Mouse (Mus musculus) MEL (cell line): Measurements from ENCODE around the gene Diaph3.

Source experiments
- CTCF ChIP-seq, 3 experiments: IDR thresholded peaks in 2 of 3; conservative IDR thresholded peaks in 1 of 3; 2 replicates each; pipeline ENCODE4 v1.5.1; 2011 to 2012; ENCODE audit warnings: low read length in 3 of 3, low read depth in 2 of 3, mild to moderate bottlenecking in 2 of 3, improper control_type of control experiment in 1 of 3, inconsistent platforms in 1 of 3, mixed read lengths in 1 of 3, moderate library complexity in 1 of 3; ENCODE audit not compliant: control insufficient read depth in 1 of 3, insufficient read depth in 1 of 3, poor library complexity in 1 of 3, severe bottlenecking in 1 of 3
- POLR2A ChIP-seq, 2 experiments: IDR thresholded peaks; 2 replicates each; pipeline ENCODE4 v1.6.1; 2011 to 2012; ENCODE audit warnings: low read length in 2 of 2, mild to moderate bottlenecking in 2 of 2, control low read depth in 1 of 2, improper control_type of control experiment in 1 of 2, low read depth in 1 of 2, moderate library complexity in 1 of 2; ENCODE audit not compliant: control insufficient read depth in 1 of 2, insufficient read depth in 1 of 2, poor library complexity in 1 of 2
- ZC3H11A ChIP-seq: IDR thresholded peaks from 2 replicates; pipeline ENCODE4 v1.6.1; 2012; ENCODE audit warnings: low read depth, mild to moderate bottlenecking, inconsistent platforms, low read length, improper control_type of control experiment

- TF ChIP-seq ZC3H11A (no peak), CTCF (IDR thresholded peaks at IDR 0.05 in 2 of 3, conservative IDR thresholded peaks at IDR 0.05 in 1 of 3; ENCODE audit: control insufficient read depth in 1 of 3, insufficient read depth in 1 of 3, low read depth in 2 of 3, low read length in 3 of 3, poor library complexity in 1 of 3, severe bottlenecking in 1 of 3) (no peak), POLR2A (IDR thresholded peaks at IDR 0.05; ENCODE audit: control insufficient read depth in 1 of 2, insufficient read depth in 1 of 2, low read depth in 1 of 2, low read length in 2 of 2, poor library complexity in 1 of 2) (no peak)
Observed at GRCm38 (mm10) chr14:87064281-87064680, 76.8 kb downstream of the Diaph3 start.
